Mouse (Mus musculus): Measurements from ENCODE around the gene BC025920. TPM values are rescaled to one million over a fixed set of nuclear protein-coding genes. Genes with fewer than 3 reads are reported as not detected.

BC025920 gene
- total RNA-seq, 2 experiments from 2014 or later: 1.1 to 1.8 TPM

GRCm38 (mm10) chr10:81574081-81575056 lies 31.7 kb upstream of the BC025920 start, which contains the start of gene Tle2:
Gene Tle2 (plus strand): TSS chr10:81574561.
- DNase-seq: no peak

GRCm38 (mm10) chr10:81575208-81575631 lies 30.9 kb upstream of the BC025920 start:
- peak; percentile 72 for DNase-seq

- no peak for DNase-seq
Observed at GRCm38 (mm10) chr10:81575695-81576094, 30.4 kb upstream of the BC025920 start.

- no peak for DNase-seq
Observed at GRCm38 (mm10) chr10:81579967-81580366, 26.1 kb upstream of the BC025920 start.

GRCm38 (mm10) chr10:81580441-81581070 lies 25.5 kb upstream of the BC025920 start:
- DNase-seq: no peak

GRCm38 (mm10) chr10:81583347-81583746 lies 22.7 kb upstream of the BC025920 start:
- no peak for DNase-seq

- no peak for DNase-seq
Observed at GRCm38 (mm10) chr10:81588739-81589138, 17.3 kb upstream of the BC025920 start.

- DNase-seq: no peak
Observed at GRCm38 (mm10) chr10:81591846-81592245, 14.2 kb upstream of the BC025920 start.

- DNase-seq: no peak
Observed at GRCm38 (mm10) chr10:81592631-81593030, 13.4 kb upstream of the BC025920 start.

GRCm38 (mm10) chr10:81593223-81593622 lies 12.8 kb upstream of the BC025920 start:
- no peak for DNase-seq

GRCm38 (mm10) chr10:81593935-81594334 lies 12.1 kb upstream of the BC025920 start:
- no peak for DNase-seq

- DNase-seq: no peak
Observed at GRCm38 (mm10) chr10:81595599-81595998, 10.5 kb upstream of the BC025920 start.

GRCm38 (mm10) chr10:81596611-81597010 lies 9.5 kb upstream of the BC025920 start:
- peak; percentile 77 for DNase-seq

GRCm38 (mm10) chr10:81597137-81597950 lies 8.7 kb upstream of the BC025920 start:
- DNase-seq: peak; percentile 77

- DNase-seq: no peak
Observed at GRCm38 (mm10) chr10:81598342-81598741, 7.7 kb upstream of the BC025920 start.

GRCm38 (mm10) chr10:81598871-81599270 lies 7.2 kb upstream of the BC025920 start:
- DNase-seq: no peak

- no peak for DNase-seq
Observed at GRCm38 (mm10) chr10:81599630-81600029, 6.4 kb upstream of the BC025920 start.

- no peak for DNase-seq
Observed at GRCm38 (mm10) chr10:81600096-81600495, 6.0 kb upstream of the BC025920 start.

- DNase-seq: peak; percentile 98
Observed at GRCm38 (mm10) chr10:81600738-81601203, 5.3 kb upstream of the BC025920 start, which contains the start of gene Tle6. Gene Tle6 (minus strand): TSS chr10:81601073.

- no peak for DNase-seq
Observed at GRCm38 (mm10) chr10:81601396-81601905, 4.6 kb upstream of the BC025920 start.

GRCm38 (mm10) chr10:81602741-81603151 lies 3.3 kb upstream of the BC025920 start:
- no peak for DNase-seq
